Mouse (Mus musculus) liver, adult (tissue): ENCODE results near the gene Lin37.

Source experiments
- GATA4 ChIP-seq: IDR thresholded peaks from 2 replicates; pipeline ENCODE4 v1.6.1; 2014; ENCODE audit warnings: mild to moderate bottlenecking, low read length; ENCODE audit not compliant: insufficient replicate concordance

The Lin37 gene

GRCm38 (mm10) chr7:30563906-30564280 lies 4.3 kb upstream of the Lin37 start:
- no peak for TF ChIP-seq GATA4

GRCm38 (mm10) chr7:30563117-30563905 lies 3.7 kb upstream of the Lin37 start, which contains the start of the genes U2af1l4, Gm49396 and Psenen:
Gene U2af1l4 (plus strand): TSS chr7:30563301.
Gene Gm49396 (plus strand): TSS chr7:30563344.
Gene Psenen (minus strand): TSS chr7:30563627.
- no peak for TF ChIP-seq GATA4

- TF ChIP-seq GATA4 = no peak
Observed at GRCm38 (mm10) chr7:30562526-30563116, 3.0 kb upstream of the Lin37 start.

- no peak for TF ChIP-seq GATA4
Observed at GRCm38 (mm10) chr7:30560296-30560695, 658 bp upstream of the Lin37 start.

GRCm38 (mm10) chr7:30558656-30559442 lies 789 bp downstream of the Lin37 start:
- no peak for TF ChIP-seq GATA4

GRCm38 (mm10) chr7:30557901-30558514 lies 1.6 kb downstream of the Lin37 start:
- no peak for TF ChIP-seq GATA4

- no peak for TF ChIP-seq GATA4
Observed at GRCm38 (mm10) chr7:30556894-30557536, 2.6 kb downstream of the Lin37 start.

- no peak for TF ChIP-seq GATA4
Observed at GRCm38 (mm10) chr7:30553810-30554584, 5.6 kb downstream of the Lin37 start.

- TF ChIP-seq GATA4 = no peak
Observed at GRCm38 (mm10) chr7:30553021-30553589, 6.5 kb downstream of the Lin37 start.

- no peak for TF ChIP-seq GATA4
Observed at GRCm38 (mm10) chr7:30552102-30553020, 7.3 kb downstream of the Lin37 start, which contains the start of the genes Hspb6 and Proser3. Gene Hspb6 (plus strand): TSS chr7:30552178. Gene Proser3 (minus strand): TSS chr7:30552299.

GRCm38 (mm10) chr7:30551445-30552101 lies 8.1 kb downstream of the Lin37 start:
- TF ChIP-seq GATA4 = no peak

- no peak for TF ChIP-seq GATA4
Observed at GRCm38 (mm10) chr7:30550603-30551002, 9.0 kb downstream of the Lin37 start.

GRCm38 (mm10) chr7:30549880-30550279 lies 9.8 kb downstream of the Lin37 start:
- TF ChIP-seq GATA4 = no peak
